Mouse (Mus musculus): Measurements from ENCODE around the gene Rgs2. TPM values are rescaled to one million over a fixed set of nuclear protein-coding genes. Genes with fewer than 3 reads are reported as not detected.

Gene Rgs2
- total and polyA plus RNA-seq, 3 experiments, result 1.2 to 2.9 TPM; not detected in 1

- TF ChIP-seq ZNF384 (IDR thresholded peaks at IDR 0.05; ENCODE audit: low read depth, low read length), result peak; percentile 20; the same call in 1 of the 2 replicates
These were observed 10.0 kb upstream of the Rgs2 start (continued) for GRCm38 (mm10) chr1:144013913-144014312.

- Histone ChIP-seq H3K9me3 (replicated peaks; ENCODE audit: insufficient read depth, low read length) (no peaks in the 10 kb centered on the region), H3K27me3 (ENCODE audit: control insufficient read depth in 1 of 2, insufficient read depth in 2 of 2, low read length in 2 of 2) (no peaks in the 10 kb centered on the region), H3K27ac (ENCODE audit: control insufficient read depth, low read depth, low read length) (peak overlapping the region; percentile 23; the same call in 1 of the 2 replicates), H3K79me2 (ENCODE audit: control insufficient read depth, insufficient read depth, low read length, poor library complexity) (no peaks in the 10 kb centered on the region), H3K36me3 (ENCODE audit: control insufficient read depth in 1 of 2, insufficient read depth in 2 of 2, low read length in 2 of 2) (peaks cover 0 to 20% of the 10 kb centered on the region in 2 experiments; a peak in 2 of 4 replicates), H3K4me3 (ENCODE audit: control insufficient read depth in 1 of 2, insufficient read depth in 1 of 2, low read depth in 2 of 2, low read length in 2 of 2) (peak overlapping the region; percentile 30 to 65), H3K4me1 (ENCODE audit: control insufficient read depth in 1 of 2, insufficient read depth in 2 of 2, low read length in 2 of 2) (peaks cover 8 to 11% of the 10 kb centered on the region in 2 experiments), H3K9ac (ENCODE audit: control insufficient read depth, low read depth, low read length, poor library complexity, severe bottlenecking) (peak overlapping the region; percentile 62)
- peak; percentile 59 for DNase-seq (ENCODE audit: low read depth, low spot score)
- TF ChIP-seq SMC3 (IDR thresholded peaks at IDR 0.05; ENCODE audit: low read depth, low read length) (no peak), E2F4 (IDR thresholded peaks at IDR 0.05; ENCODE audit: borderline replicate concordance, low read depth, low read length) (no peak), UBTF (IDR thresholded peaks at IDR 0.05; ENCODE audit: borderline replicate concordance, insufficient read depth, low read depth, low read length) (no peak), TCF12 (IDR thresholded peaks at IDR 0.05; ENCODE audit: low read depth, low read length) (no peak), GATA1 (IDR thresholded peaks at IDR 0.05; ENCODE audit: low read depth, low read length) (no peak), POLR2AphosphoS2 (IDR thresholded peaks at IDR 0.05; ENCODE audit: low read length) (no peak), TBP (IDR thresholded peaks at IDR 0.05; ENCODE audit: low read depth, low read length) (no peak), MAX (IDR thresholded peaks at IDR 0.05; ENCODE audit: low read length) (no peak), RCOR1 (IDR thresholded peaks at IDR 0.05; ENCODE audit: low read depth, low read length) (no peak), ETS1 (IDR thresholded peaks at IDR 0.05; ENCODE audit: low read depth, low read length) (no peak), SIN3A (IDR thresholded peaks at IDR 0.05; ENCODE audit: low read length) (no peak), MYB (IDR thresholded peaks at IDR 0.05; ENCODE audit: low read depth, low read length) (no peak), MAFK (IDR thresholded peaks at IDR 0.05; ENCODE audit: borderline replicate concordance, low read depth, low read length) (no peak), ZC3H11A (IDR thresholded peaks at IDR 0.05; ENCODE audit: low read depth, low read length) (no peak)
These were observed 3.4 kb upstream of the Rgs2 start for GRCm38 (mm10) chr1:144007341-144007740.

DNA sequence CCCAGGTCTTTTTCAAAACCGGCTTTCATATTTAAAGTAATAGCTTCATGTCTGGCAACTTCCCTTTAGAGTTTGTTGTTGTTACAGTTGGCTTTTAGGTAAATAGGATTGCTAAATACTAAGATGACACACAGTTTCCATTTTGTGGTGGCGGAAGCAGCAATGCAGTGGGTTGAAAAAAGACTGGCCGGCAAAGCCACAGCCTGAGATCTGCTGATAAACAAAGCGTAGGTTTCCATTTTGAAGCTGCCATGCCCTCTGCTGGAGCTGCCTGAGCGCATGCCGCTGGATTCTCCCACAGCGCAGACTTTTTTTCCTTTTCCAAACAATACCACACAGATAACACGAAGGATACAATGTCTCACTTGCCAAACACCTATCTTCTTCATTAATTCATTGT lies 2.6 kb upstream of the Rgs2 start:
- Histone ChIP-seq H3K4me1 (ENCODE audit: control insufficient read depth in 1 of 2, insufficient read depth in 2 of 2, low read length in 2 of 2) (peaks cover 11% of the 10 kb centered on the region in 2 experiments), H3K9me3 (replicated peaks; ENCODE audit: insufficient read depth, low read length) (no peaks in the 10 kb centered on the region), H3K36me3 (ENCODE audit: control insufficient read depth in 1 of 2, insufficient read depth in 2 of 2, low read length in 2 of 2) (peaks cover 0 to 25% of the 10 kb centered on the region in 2 experiments; a peak in 2 of 4 replicates), H3K4me3 (ENCODE audit: control insufficient read depth in 1 of 2, insufficient read depth in 1 of 2, low read depth in 2 of 2, low read length in 2 of 2) (peak overlapping the region; percentile 47 to 65), H3K9ac (ENCODE audit: control insufficient read depth, low read depth, low read length, poor library complexity, severe bottlenecking) (peak overlapping the region; percentile 62), H3K27me3 (ENCODE audit: control insufficient read depth in 1 of 2, insufficient read depth in 2 of 2, low read length in 2 of 2) (no peaks in the 10 kb centered on the region), H3K79me2 (ENCODE audit: control insufficient read depth, insufficient read depth, low read length, poor library complexity) (no peaks in the 10 kb centered on the region), H3K27ac (ENCODE audit: control insufficient read depth, low read depth, low read length) (peak overlapping the region; percentile 67)
- peak; percentile 90 for DNase-seq (ENCODE audit: low read depth, low spot score)
- TF ChIP-seq UBTF (IDR thresholded peaks at IDR 0.05; ENCODE audit: borderline replicate concordance, insufficient read depth, low read depth, low read length) (no peak), CHD1 (IDR thresholded peaks at IDR 0.05; ENCODE audit: low read depth, low read length) (no peak), RCOR1 (IDR thresholded peaks at IDR 0.05; ENCODE audit: low read depth, low read length) (no peak; the same call in 1 of the 2 replicates), SMC3 (IDR thresholded peaks at IDR 0.05; ENCODE audit: low read depth, low read length) (peak; percentile 68), ZKSCAN1 (IDR thresholded peaks at IDR 0.05; ENCODE audit: low read depth, low read length) (no peak), KAT2A (conservative IDR thresholded peaks at IDR 0.05; ENCODE audit: low read depth, low read length) (no peak), MXI1 (IDR thresholded peaks at IDR 0.05; ENCODE audit: low read depth, low read length) (peak; percentile 83), EP300 (IDR thresholded peaks at IDR 0.05; ENCODE audit: low read depth in 1 of 2, low read length in 2 of 2) (peak in 1 of 2 experiments; percentile 49; a peak in 2 of 4 replicates), MYC (IDR thresholded peaks at IDR 0.05; ENCODE audit: low read depth, low read length) (peak; percentile 23; the same call in 1 of the 2 replicates), CTCF (IDR thresholded peaks at IDR 0.05 in 2 of 3, conservative IDR thresholded peaks at IDR 0.05 in 1 of 3; ENCODE audit: control insufficient read depth in 1 of 3, insufficient read depth in 1 of 3, low read depth in 2 of 3, low read length in 3 of 3, poor library complexity in 1 of 3, severe bottlenecking in 1 of 3) (peak; percentile 24 to 73 (median 72); a peak in 5 of 6 replicates), POLR2AphosphoS2 (IDR thresholded peaks at IDR 0.05; ENCODE audit: low read length) (no peak), RAD21 (IDR thresholded peaks at IDR 0.05; ENCODE audit: low read depth, low read length) (peak; percentile 78), JUND (IDR thresholded peaks at IDR 0.05; ENCODE audit: low read depth, low read length) (no peak), HCFC1 (IDR thresholded peaks at IDR 0.05; ENCODE audit: low read depth, low read length) (peak; percentile 30; the same call in 1 of the 2 replicates), TCF12 (IDR thresholded peaks at IDR 0.05; ENCODE audit: low read depth, low read length) (no peak; the same call in 1 of the 2 replicates), USF2 (IDR thresholded peaks at IDR 0.05; ENCODE audit: borderline replicate concordance in 1 of 2, insufficient read depth in 1 of 2, low read depth in 1 of 2, low read length in 2 of 2) (no peak), BHLHE40 (IDR thresholded peaks at IDR 0.05; ENCODE audit: borderline replicate concordance, low read depth, low read length) (no peak), USF1 (IDR thresholded peaks at IDR 0.05; ENCODE audit: low read depth, low read length) (no peak), ETS1 (IDR thresholded peaks at IDR 0.05; ENCODE audit: low read depth, low read length) (peak; percentile 75; the same call in 1 of the 2 replicates), E2F4 (IDR thresholded peaks at IDR 0.05; ENCODE audit: borderline replicate concordance, low read depth, low read length) (no peak), MAX (IDR thresholded peaks at IDR 0.05; ENCODE audit: low read length) (peak; percentile 76)

All from MEL (cell line).